Mouse (Mus musculus): ENCODE results near the gene Zfyve9. TPM values are rescaled to one million over a fixed set of nuclear protein-coding genes. Genes with fewer than 3 reads are reported as not detected.
A peak's percentile ranks its signal among the peaks of the same experiment; 100 is the strongest.
"Not testable (repeated sequence)": the region's sequence is repeated elsewhere in the genome, so short reads cannot be mapped to it uniquely, and the experiment has no call there.

Zfyve9 gene
- polyA plus RNA-seq, 1 experiment from 2014 or later: 3.6 TPM

- H3K27me3 ChIP-seq (ENCODE audit: control insufficient read depth, insufficient read depth, low read length): no peaks in the 10 kb centered on the region
- no peak overlapping the region for H3K9ac ChIP-seq (ENCODE audit: low read length)
- WGBS: 95% methylated on average over 3 of the region's 3 CpGs
- no peak overlapping the region for H3K4me2 ChIP-seq
- no peaks in the 10 kb centered on the region; the same call in 1 of the 2 replicates for H3K36me3 ChIP-seq (ENCODE audit: control insufficient read depth, insufficient read depth, low read length)
- H3K4me1 ChIP-seq (ENCODE audit: control insufficient read depth, insufficient read depth, low read length): no peaks in the 10 kb centered on the region
- ATAC-seq (ENCODE audit: low FRiP score): no peak
- H3K4me3 ChIP-seq (ENCODE audit: low read depth, low read length): no peak overlapping the region
- no peaks in the 10 kb centered on the region for H3K9me3 ChIP-seq (ENCODE audit: control insufficient read depth, low read length)
- no peak overlapping the region for H3K27ac ChIP-seq (ENCODE audit: low read depth, low read length)
- no peak for DNase-seq (ENCODE audit: low spot score, missing footprints)
These were observed 90.1 kb downstream of the Zfyve9 start for GRCm38 (mm10) chr4:108690479-108690878.

DNA sequence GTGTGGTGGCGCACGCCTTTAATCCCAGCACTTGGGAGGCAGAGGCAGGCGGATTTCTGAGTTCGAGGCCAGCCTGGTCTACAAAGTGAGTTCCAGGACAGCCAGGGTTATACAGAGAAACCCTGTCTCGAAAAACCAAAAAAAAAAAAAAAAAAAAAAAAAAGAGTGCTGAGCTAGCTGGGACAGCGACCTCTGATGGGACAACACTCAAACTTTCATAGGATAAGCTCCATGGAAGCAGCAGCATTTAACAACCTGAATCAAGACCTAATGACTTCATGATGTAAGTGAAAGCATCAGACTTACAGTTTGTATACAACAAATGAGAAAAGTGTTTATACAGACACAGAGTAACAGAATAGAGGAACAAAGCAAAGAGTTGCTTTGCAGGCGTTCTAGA, 93.5 kb downstream of the Zfyve9 start:
- H3K27ac ChIP-seq (ENCODE audit: low read depth, low read length); H3K9ac ChIP-seq (ENCODE audit: low read length); H3K4me2 ChIP-seq; H3K27me3 ChIP-seq (ENCODE audit: control insufficient read depth, insufficient read depth, low read length); H3K36me3 ChIP-seq (ENCODE audit: control insufficient read depth, insufficient read depth, low read length); H3K4me1 ChIP-seq (ENCODE audit: control insufficient read depth, insufficient read depth, low read length); ATAC-seq (ENCODE audit: low FRiP score); H3K9me3 ChIP-seq (ENCODE audit: control insufficient read depth, low read length); DNase-seq (ENCODE audit: low spot score, missing footprints); H3K4me3 ChIP-seq (ENCODE audit: low read depth, low read length): not testable (repeated sequence)
- 90% methylated on average over 6 of the region's 7 CpGs for WGBS

GRCm38 (mm10) chr4:108686156-108686555, 94.4 kb downstream of the Zfyve9 start:
- H3K9me3 ChIP-seq (ENCODE audit: control insufficient read depth, low read length): no peaks in the 10 kb centered on the region
- H3K36me3 ChIP-seq (ENCODE audit: control insufficient read depth, insufficient read depth, low read length): no peaks in the 10 kb centered on the region; the same call in 1 of the 2 replicates
- 51% methylated on average over 3 of the region's 3 CpGs for WGBS
- H3K27me3 ChIP-seq (ENCODE audit: control insufficient read depth, insufficient read depth, low read length): no peaks in the 10 kb centered on the region
- no peak overlapping the region for H3K4me3 ChIP-seq (ENCODE audit: low read depth, low read length)
- no peak overlapping the region for H3K27ac ChIP-seq (ENCODE audit: low read depth, low read length)
- H3K4me2 ChIP-seq: no peak overlapping the region
- no peak overlapping the region for H3K9ac ChIP-seq (ENCODE audit: low read length)
- no peak for DNase-seq (ENCODE audit: low spot score, missing footprints)
- H3K4me1 ChIP-seq (ENCODE audit: control insufficient read depth, insufficient read depth, low read length): no peaks in the 10 kb centered on the region
- ATAC-seq (ENCODE audit: low FRiP score): no peak

- H3K36me3 ChIP-seq (ENCODE audit: control insufficient read depth, insufficient read depth, low read length): no peaks in the 10 kb centered on the region
- no peaks in the 10 kb centered on the region for H3K27me3 ChIP-seq (ENCODE audit: control insufficient read depth, insufficient read depth, low read length)
- H3K9me3 ChIP-seq (ENCODE audit: control insufficient read depth, low read length): no peaks in the 10 kb centered on the region
- H3K4me3 ChIP-seq (ENCODE audit: low read depth, low read length): no peak overlapping the region
- no peak overlapping the region for H3K4me2 ChIP-seq
- DNase-seq (ENCODE audit: low spot score, missing footprints) (peak; percentile 85), ATAC-seq (ENCODE audit: low FRiP score) (no peak)
- H3K27ac ChIP-seq (ENCODE audit: low read depth, low read length): no peak overlapping the region
- H3K9ac ChIP-seq (ENCODE audit: low read length): no peak overlapping the region
- WGBS: 83% methylated on average over 2 of the region's 2 CpGs
- no peaks in the 10 kb centered on the region for H3K4me1 ChIP-seq (ENCODE audit: control insufficient read depth, insufficient read depth, low read length)
These were observed 116.2 kb downstream of the Zfyve9 start for GRCm38 (mm10) chr4:108664407-108664806.

DNA sequence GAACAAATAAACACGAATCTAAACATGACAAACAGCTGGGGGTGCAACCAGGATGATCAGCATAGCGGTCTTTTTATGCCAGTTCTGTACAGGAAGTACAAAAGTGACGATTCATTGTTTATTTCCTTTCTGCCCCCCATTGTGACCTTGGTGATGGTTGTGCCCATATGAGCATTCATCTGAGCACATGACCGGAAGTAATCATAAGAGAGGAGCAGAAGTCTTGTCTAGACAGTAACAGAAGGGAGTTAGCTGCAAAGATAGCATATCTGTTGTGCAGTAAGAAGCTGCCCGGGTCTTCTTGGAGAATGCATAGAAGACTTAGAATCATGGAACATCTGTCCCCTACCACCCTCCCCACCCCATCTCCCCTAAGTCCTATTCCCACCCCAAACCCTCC, 141.8 kb downstream of the Zfyve9 start:
- Histone ChIP-seq H3K27me3 (ENCODE audit: control insufficient read depth, insufficient read depth, low read length) (no peaks in the 10 kb centered on the region), H3K36me3 (ENCODE audit: control insufficient read depth, insufficient read depth, low read length) (peaks cover 2% of the 10 kb centered on the region; the same call in 1 of the 2 replicates), H3K9ac (ENCODE audit: low read length) (no peak overlapping the region), H3K4me1 (ENCODE audit: control insufficient read depth, insufficient read depth, low read length) (no peaks in the 10 kb centered on the region), H3K27ac (ENCODE audit: low read depth, low read length) (no peak overlapping the region), H3K4me3 (ENCODE audit: low read depth, low read length) (no peak overlapping the region), H3K9me3 (ENCODE audit: control insufficient read depth, low read length) (no peaks in the 10 kb centered on the region), H3K4me2 (no peak overlapping the region)
- no peak for DNase-seq (ENCODE audit: low spot score, missing footprints)
- no peak for ATAC-seq (ENCODE audit: low FRiP score)
- WGBS: 81% methylated on average over 5 of the region's 5 CpGs

DNA sequence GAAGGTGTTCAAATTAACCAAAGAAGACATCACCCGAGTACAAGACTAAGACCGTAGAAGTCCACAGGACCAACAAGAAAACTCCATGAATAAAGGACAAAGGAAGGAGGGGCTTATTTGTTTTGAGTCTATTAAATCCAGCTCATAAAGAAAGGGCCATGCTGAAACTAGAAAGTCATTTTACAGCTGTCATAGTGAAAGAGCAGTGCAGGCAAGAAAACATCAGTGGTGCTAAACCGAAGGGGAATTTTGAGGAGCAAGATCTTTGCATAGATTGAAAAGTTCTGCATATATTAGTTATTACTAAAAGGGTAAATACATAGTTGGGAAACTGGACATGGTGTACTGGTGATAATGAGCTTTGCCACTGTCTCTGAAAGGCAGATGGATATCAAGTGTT, 142.9 kb downstream of the Zfyve9 start:
- no peak for DNase-seq (ENCODE audit: low spot score, missing footprints)
- ATAC-seq (ENCODE audit: low FRiP score): no peak
- Histone ChIP-seq H3K9me3 (ENCODE audit: control insufficient read depth, low read length) (no peaks in the 10 kb centered on the region), H3K4me2 (no peak overlapping the region), H3K36me3 (ENCODE audit: control insufficient read depth, insufficient read depth, low read length) (peaks cover 6% of the 10 kb centered on the region; the same call in 1 of the 2 replicates), H3K27ac (ENCODE audit: low read depth, low read length) (no peak overlapping the region), H3K9ac (ENCODE audit: low read length) (no peak overlapping the region), H3K4me1 (ENCODE audit: control insufficient read depth, insufficient read depth, low read length) (no peaks in the 10 kb centered on the region), H3K27me3 (ENCODE audit: control insufficient read depth, insufficient read depth, low read length) (no peaks in the 10 kb centered on the region), H3K4me3 (ENCODE audit: low read depth, low read length) (no peak overlapping the region)
- 89% methylated on average over 3 of the region's 3 CpGs for WGBS

DNA sequence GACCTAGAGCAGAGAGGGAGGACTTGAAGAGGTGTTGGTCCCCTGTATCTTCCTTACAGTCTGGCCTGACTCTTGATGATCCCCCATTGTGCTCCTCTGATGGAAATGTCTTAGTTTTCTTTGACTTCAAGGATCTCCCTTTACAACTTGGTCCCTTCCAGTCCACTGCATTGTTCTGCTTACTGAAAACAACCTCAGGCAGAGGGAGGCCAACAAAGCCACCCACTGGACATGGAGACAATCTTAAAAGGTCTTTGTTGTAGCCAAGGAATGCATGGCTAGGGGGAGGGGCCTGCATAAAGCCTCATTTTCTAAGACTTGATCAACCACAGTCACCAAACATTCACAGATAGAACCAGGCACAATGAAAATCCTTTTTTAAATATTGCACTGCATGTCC, 145.5 kb downstream of the Zfyve9 start:
- no peak overlapping the region for H3K9ac ChIP-seq (ENCODE audit: low read length)
- no peaks in the 10 kb centered on the region for H3K4me1 ChIP-seq (ENCODE audit: control insufficient read depth, insufficient read depth, low read length)
- no peak for ATAC-seq (ENCODE audit: low FRiP score)
- no peak overlapping the region for H3K4me3 ChIP-seq (ENCODE audit: low read depth, low read length)
- no peaks in the 10 kb centered on the region for H3K9me3 ChIP-seq (ENCODE audit: control insufficient read depth, low read length)
- H3K36me3 ChIP-seq (ENCODE audit: control insufficient read depth, insufficient read depth, low read length): peaks cover 10% of the 10 kb centered on the region
- H3K27me3 ChIP-seq (ENCODE audit: control insufficient read depth, insufficient read depth, low read length): no peaks in the 10 kb centered on the region
- H3K27ac ChIP-seq (ENCODE audit: low read depth, low read length): no peak overlapping the region
- no peak for DNase-seq (ENCODE audit: low spot score, missing footprints)
- no peak overlapping the region for H3K4me2 ChIP-seq

DNA sequence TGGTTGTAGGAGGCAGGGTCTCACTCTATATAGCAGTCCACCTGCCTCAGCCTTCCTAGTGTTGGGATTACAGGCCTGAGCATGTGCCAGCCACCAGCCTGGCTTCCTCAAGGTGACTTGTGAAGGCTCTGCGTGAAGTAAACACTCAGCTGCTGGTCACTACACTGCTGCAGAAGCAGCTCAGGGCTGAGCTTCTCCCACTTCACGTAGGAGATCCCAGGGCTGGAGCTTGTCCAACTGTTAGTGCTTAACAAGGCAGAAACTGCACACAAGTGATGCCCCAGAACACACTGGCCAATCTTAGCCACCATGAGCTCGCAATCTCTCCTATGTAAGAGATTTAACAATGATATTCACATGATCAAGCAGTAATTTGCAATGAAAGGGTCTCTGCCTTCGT, 145.9 kb downstream of the Zfyve9 start:
- Histone ChIP-seq H3K4me2 (no peak overlapping the region), H3K9me3 (ENCODE audit: control insufficient read depth, low read length) (no peaks in the 10 kb centered on the region), H3K4me1 (ENCODE audit: control insufficient read depth, insufficient read depth, low read length) (no peaks in the 10 kb centered on the region), H3K27me3 (ENCODE audit: control insufficient read depth, insufficient read depth, low read length) (no peaks in the 10 kb centered on the region), H3K9ac (ENCODE audit: low read length) (no peak overlapping the region), H3K4me3 (ENCODE audit: low read depth, low read length) (no peak overlapping the region), H3K27ac (ENCODE audit: low read depth, low read length) (no peak overlapping the region), H3K36me3 (ENCODE audit: control insufficient read depth, insufficient read depth, low read length) (peaks cover 10% of the 10 kb centered on the region)
- ATAC-seq (ENCODE audit: low FRiP score) (no peak), DNase-seq (ENCODE audit: low spot score, missing footprints) (no peak)
- 66% methylated on average over 4 of the region's 4 CpGs for WGBS

DNA sequence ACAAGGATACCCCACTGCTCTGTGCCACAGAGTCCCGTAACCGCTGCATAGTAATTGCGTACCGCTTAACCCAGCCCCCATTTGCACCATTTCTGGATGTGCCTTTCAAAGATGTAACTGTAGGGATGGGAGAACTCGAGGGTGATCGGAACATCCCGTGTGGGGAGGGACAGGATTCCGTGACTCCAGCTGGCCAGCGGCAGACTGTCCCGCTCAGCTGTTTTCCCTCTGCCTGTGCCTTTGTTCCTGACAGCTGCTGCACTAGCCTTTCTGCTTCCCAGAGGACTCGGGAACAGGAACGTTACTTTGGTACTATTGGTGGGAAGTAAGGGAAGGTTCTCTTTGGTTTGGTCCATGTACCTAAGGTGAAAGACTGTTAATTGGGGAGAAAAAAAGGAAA, 146.9 kb downstream of the Zfyve9 start:
- Histone ChIP-seq H3K9ac (ENCODE audit: low read length) (no peak overlapping the region), H3K9me3 (ENCODE audit: control insufficient read depth, low read length) (no peaks in the 10 kb centered on the region), H3K36me3 (ENCODE audit: control insufficient read depth, insufficient read depth, low read length) (peaks cover 9% of the 10 kb centered on the region), H3K4me1 (ENCODE audit: control insufficient read depth, insufficient read depth, low read length) (no peaks in the 10 kb centered on the region), H3K27ac (ENCODE audit: low read depth, low read length) (no peak overlapping the region), H3K27me3 (ENCODE audit: control insufficient read depth, insufficient read depth, low read length) (no peaks in the 10 kb centered on the region), H3K4me3 (ENCODE audit: low read depth, low read length) (no peak overlapping the region), H3K4me2 (no peak overlapping the region)
- DNase-seq (ENCODE audit: low spot score, missing footprints) (no peak), ATAC-seq (ENCODE audit: low FRiP score) (no peak)
- WGBS: 81% methylated on average over 12 of the region's 12 CpGs

GRCm38 (mm10) chr4:108631616-108632015, 149.0 kb downstream of the Zfyve9 start:
- Histone ChIP-seq H3K36me3 (ENCODE audit: control insufficient read depth, insufficient read depth, low read length) (peaks cover 8% of the 10 kb centered on the region), H3K9ac (ENCODE audit: low read length) (no peak overlapping the region), H3K4me1 (ENCODE audit: control insufficient read depth, insufficient read depth, low read length) (no peaks in the 10 kb centered on the region), H3K4me2 (no peak overlapping the region), H3K4me3 (ENCODE audit: low read depth, low read length) (no peak overlapping the region), H3K9me3 (ENCODE audit: control insufficient read depth, low read length) (no peaks in the 10 kb centered on the region), H3K27me3 (ENCODE audit: control insufficient read depth, insufficient read depth, low read length) (no peaks in the 10 kb centered on the region), H3K27ac (ENCODE audit: low read depth, low read length) (no peak overlapping the region)
- ATAC-seq (ENCODE audit: low FRiP score) (no peak), DNase-seq (ENCODE audit: low spot score, missing footprints) (peak; percentile 26)
- WGBS: 97% methylated on average over 4 of the region's 4 CpGs
